Mouse (Mus musculus) spleen, adult 2 months (tissue): ENCODE data around the gene Ank2.

ENCODE experiments used
- CTCF ChIP-seq: fragments of 200-500 bp; IDR thresholded peaks from 2 replicates; pipeline ENCODE4 v1.5.1; 2011; ENCODE audit warnings: mild to moderate bottlenecking, inconsistent platforms; ENCODE audit not compliant: insufficient read depth, insufficient read length, insufficient replicate concordance; ENCODE audit errors: extremely low read depth
- POLR2A ChIP-seq: fragments of 200-500 bp; IDR thresholded peaks from 2 replicates; pipeline ENCODE4 v1.6.1; 2011; ENCODE audit warnings: low read depth, low read length, inconsistent platforms

GRCm38 (mm10) chr3:127023992-127024391 is 475.2 kb downstream of the Ank2 start:
- no peak for TF ChIP-seq CTCF
- TF ChIP-seq POLR2A: no peak
